Mouse (Mus musculus) layer of hippocampus, adult 8-10 months (tissue): ENCODE data around the gene Ccdc88b. TPM values are rescaled to one million over a fixed set of nuclear protein-coding genes. Genes with fewer than 3 reads are reported as not detected.
"Not testable (repeated sequence)": the region's sequence is repeated elsewhere in the genome, so short reads cannot be mapped to it uniquely, and the experiment has no call there.

Experiments
- DNase-seq, 2 experiments: peaks; one replicate each; pipeline ENCODE4 v3.0.0; 2022; ENCODE audit warnings: low spot score in 2 of 2
- total RNA-seq, 4 experiments: library from RNA; stranded (reverse); gene quantifications; 2 replicates each; pipeline ENCODE4 v1.2.4; 2022

Ccdc88b gene
- 10 to 100 TPM in 3 of 4 experiments, 1 to 10 TPM in 1; 7.5 to 17.4 (median 12.6) TPM for total RNA-seq

- DNase-seq, result no peak
Measured at GRCm38 (mm10) chr19:6858031-6858430, at the start of gene Ccdc88b. TSS of gene Ccdc88b (minus strand) at chr19:6858211.

GRCm38 (mm10) chr19:6907094-6907493, 49.1 kb upstream of the Ccdc88b start:
- DNase-seq, result no peak

- no peak for DNase-seq
Measured at GRCm38 (mm10) chr19:6906199-6906598, 48.2 kb upstream of the Ccdc88b start.

GRCm38 (mm10) chr19:6905498-6906159, 47.6 kb upstream of the Ccdc88b start:
- no peak for DNase-seq

- DNase-seq, result no peak
Measured at GRCm38 (mm10) chr19:6904846-6905245, 46.8 kb upstream of the Ccdc88b start.

- DNase-seq, result no peak
Measured at GRCm38 (mm10) chr19:6903031-6903430, 45.0 kb upstream of the Ccdc88b start.

- DNase-seq, result no peak
Measured at GRCm38 (mm10) chr19:6899641-6900040, 41.6 kb upstream of the Ccdc88b start.

GRCm38 (mm10) chr19:6895608-6896305, 37.7 kb upstream of the Ccdc88b start:
- DNase-seq, result not testable (repeated sequence)

- no peak for DNase-seq
Measured at GRCm38 (mm10) chr19:6893731-6894451, 35.9 kb upstream of the Ccdc88b start.

GRCm38 (mm10) chr19:6892512-6892911, 34.5 kb upstream of the Ccdc88b start:
- DNase-seq, result no peak

- DNase-seq, result no peak
Measured at GRCm38 (mm10) chr19:6877965-6878364, 20.0 kb upstream of the Ccdc88b start.

- no peak for DNase-seq
Measured at GRCm38 (mm10) chr19:6876799-6877198, 18.8 kb upstream of the Ccdc88b start.

- no peak for DNase-seq
Measured at GRCm38 (mm10) chr19:6875834-6876233, 17.8 kb upstream of the Ccdc88b start.

GRCm38 (mm10) chr19:6874257-6874656, 16.2 kb upstream of the Ccdc88b start:
- no peak for DNase-seq

GRCm38 (mm10) chr19:6872701-6873100, 14.7 kb upstream of the Ccdc88b start:
- no peak for DNase-seq

- DNase-seq, result no peak
Measured at GRCm38 (mm10) chr19:6871574-6872271, 13.7 kb upstream of the Ccdc88b start.

GRCm38 (mm10) chr19:6869355-6869754, 11.3 kb upstream of the Ccdc88b start:
- no peak for DNase-seq

GRCm38 (mm10) chr19:6861451-6861850, 3.4 kb upstream of the Ccdc88b start:
- no peak for DNase-seq

GRCm38 (mm10) chr19:6860706-6861105, 2.7 kb upstream of the Ccdc88b start:
- DNase-seq, result no peak

- no peak for DNase-seq
Measured at GRCm38 (mm10) chr19:6859971-6860370, 2.0 kb upstream of the Ccdc88b start.

- DNase-seq, result no peak
Measured at GRCm38 (mm10) chr19:6859032-6859651, 1.1 kb upstream of the Ccdc88b start.
